Mouse (Mus musculus) fibroblast of lung, adult 2 months (primary cell): ENCODE results near the gene 1700020D05Rik.

Source experiments
- DNase-seq: peaks from one replicate; pipeline ENCODE4 v3.0.0-alpha.2; 2011; ENCODE audit warnings: low read depth

The 1700020D05Rik gene

GRCm38 (mm10) chr19:5503687-5504086 lies at the start of gene 1700020D05Rik:
Gene 1700020D05Rik (minus strand): TSS chr19:5503787.
- DNase-seq = no peak

DNA sequence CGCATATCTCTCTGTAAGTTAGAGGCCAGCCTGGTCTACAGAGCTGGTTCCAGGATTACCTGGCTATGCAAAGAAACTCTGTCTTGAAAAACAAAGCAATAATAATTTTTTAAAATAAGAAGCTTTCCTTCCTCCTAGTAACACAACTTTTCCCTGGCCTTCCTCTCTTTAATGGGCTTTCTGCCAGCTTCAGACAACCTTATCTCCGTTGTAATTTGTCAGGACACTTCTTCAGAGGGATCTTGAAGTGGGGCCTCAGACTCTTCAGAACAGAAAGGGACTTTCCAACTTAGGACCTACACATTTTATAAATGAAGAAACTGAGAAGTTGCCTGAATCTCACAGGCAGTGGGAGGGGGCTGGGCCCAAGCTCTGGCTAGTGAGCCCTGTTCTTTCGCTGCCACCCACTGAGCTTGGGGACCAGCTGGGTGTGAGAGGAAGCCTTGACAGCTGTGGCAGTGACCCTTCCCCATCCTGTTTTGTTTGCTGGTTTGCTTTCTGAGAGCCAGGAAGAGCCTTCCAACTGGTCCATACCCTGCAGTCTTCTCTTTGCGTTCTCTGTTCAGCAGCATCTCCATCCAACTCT lies 44.0 kb upstream of the 1700020D05Rik start:
- DNase-seq = no peak

DNA sequence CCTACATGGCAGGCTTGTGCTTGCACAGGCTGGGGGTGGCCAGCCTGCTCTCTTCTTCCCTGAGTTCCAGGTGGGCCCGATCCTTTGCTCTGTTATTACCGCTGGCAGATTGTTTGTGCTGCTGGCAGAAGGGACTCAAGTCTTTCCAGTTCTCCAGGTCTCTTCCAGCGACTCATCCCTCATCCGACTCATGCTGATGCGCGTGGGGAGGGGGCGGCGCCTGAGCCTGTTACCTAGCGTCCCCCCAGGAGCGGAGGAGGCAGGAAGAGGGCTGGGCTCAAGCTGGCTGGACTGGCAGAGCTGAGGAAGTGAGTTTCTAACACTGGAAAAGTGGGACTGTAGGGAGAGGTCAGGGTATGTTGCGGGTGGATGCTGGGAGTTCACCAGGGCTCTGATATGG lies 40.4 kb upstream of the 1700020D05Rik start:
- no peak for DNase-seq

- no peak for DNase-seq
Observed at GRCm38 (mm10) chr19:5543362-5543761, 39.8 kb upstream of the 1700020D05Rik start.

DNA sequence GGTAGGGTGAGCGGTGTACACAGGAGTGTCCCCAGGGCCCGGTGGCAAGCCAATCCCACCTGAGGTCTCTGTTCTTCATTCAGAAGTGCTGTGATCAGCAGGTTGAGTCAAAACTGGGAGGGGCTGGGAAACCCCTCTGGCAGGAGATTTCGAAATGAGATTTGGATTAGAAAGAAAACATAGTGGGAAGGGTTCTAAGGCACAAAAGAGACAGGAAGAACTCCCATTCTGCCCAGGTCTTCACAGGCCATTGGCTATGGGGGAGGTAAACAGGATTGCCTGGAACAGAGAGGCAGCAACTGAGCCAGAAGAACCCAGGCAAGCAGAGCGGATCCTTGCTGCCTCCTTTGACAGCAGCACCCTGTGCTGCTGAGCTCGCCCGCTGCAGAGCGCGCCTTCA lies 35.2 kb upstream of the 1700020D05Rik start:
- DNase-seq = no peak

DNA sequence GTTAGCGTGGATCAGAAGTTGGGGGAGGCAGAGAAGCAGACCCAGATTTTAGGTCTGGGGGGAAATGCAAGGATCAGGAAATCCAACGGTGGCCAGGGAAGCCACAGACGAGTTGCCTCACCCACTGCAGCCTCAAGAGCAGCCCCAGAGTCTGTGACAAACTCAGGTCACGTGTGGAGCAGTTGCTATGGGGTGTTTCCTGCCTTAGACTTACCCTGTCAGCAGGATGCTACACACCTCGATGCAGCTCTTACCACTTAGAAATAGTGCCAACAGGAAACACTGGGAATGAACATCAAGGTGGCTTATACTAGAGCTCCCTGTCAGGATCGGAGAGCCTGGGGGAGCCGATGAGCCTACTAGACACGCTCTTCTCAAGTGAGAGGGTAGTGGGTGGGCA lies 28.9 kb upstream of the 1700020D05Rik start:
- no peak for DNase-seq

DNA sequence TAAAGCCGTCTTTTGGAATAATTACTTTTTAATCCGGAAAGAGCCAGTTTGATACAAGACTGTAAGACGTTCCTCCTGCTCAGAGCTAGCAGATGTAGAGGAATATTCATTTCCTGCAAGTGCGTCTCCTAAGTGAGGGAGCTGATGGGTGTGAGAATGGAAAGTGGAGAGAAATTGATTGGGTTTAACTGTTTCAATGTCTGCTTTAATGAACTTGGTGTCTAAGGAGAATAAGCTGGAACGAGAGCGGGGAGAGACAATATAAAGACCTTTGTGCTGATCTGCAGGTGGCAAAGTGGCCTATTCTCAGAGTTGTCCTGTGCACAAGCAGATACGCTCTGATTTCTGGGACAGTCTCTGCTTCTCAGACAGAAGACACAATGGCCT lies 26.5 kb upstream of the 1700020D05Rik start:
- DNase-seq = no peak

GRCm38 (mm10) chr19:5529325-5530137 lies 25.9 kb upstream of the 1700020D05Rik start:
- peak; percentile 89 for DNase-seq

DNA sequence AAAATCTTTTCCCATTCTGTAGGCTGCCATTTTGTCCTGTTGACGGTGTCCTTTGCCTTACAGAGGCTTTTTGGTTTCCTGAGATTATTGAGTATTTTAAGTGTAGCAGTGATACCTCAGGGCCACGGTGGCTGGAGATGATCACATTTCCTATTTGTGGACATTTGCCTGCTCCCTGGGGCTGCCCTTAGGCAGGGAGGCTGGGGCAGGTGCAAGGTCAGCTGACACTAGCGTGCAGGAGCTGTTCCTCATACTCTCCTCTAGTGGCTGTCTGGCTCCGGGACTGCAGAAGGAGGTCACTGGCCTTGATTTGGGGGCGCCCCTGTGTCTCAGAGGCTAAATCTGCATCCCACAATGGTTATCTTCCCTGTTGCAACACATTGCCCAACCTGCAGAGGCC lies 21.6 kb upstream of the 1700020D05Rik start:
- no peak for DNase-seq

DNA sequence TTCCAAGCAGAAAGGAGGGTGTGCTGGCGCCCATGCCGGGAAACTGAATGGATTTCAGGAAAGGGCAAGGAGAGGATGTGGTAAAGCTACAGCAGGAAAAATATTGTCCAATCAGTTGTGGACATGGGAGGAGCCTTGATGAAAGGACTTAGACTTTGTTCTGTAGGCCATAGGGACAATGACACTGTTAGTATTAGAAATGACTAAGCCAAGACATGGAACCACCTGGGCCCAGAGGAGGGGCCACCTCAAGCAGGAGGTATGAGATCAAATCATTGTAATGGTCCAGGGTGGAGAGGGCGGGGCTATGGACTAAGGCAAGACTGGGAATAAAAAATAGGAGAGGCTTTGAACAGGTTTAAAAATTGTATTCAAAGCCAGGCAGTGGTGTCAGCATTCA lies 15.1 kb upstream of the 1700020D05Rik start:
- DNase-seq = no peak

DNA sequence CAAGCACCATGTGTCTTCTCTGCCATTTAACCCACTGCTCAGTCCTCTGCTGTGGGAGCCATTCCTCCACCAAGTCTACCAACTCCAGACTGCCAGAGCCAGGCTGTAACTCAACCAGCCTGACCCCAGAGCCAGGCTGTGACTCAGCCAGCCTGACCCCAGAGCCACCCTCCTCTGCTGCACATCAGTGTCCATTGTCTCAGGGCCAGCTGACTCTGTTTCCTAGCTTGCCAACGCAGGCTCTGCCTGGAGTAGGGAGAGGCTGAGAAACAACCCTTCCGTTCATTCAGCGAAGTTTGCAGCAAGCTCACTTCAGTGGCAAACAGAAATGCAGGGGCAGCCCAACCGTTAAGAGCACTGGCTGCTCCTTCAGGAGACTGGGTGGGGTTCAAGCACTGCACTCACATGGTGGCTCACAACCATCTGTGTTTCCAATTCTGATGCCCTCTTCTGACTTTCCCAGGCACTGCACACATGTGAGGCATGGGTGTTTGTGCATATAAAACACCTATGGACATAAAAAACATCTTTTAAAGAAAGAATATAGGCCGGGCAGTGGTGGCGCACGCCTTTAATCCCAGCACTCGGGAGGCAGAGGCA lies 13.4 kb upstream of the 1700020D05Rik start:
- peak; percentile 82 for DNase-seq

DNA sequence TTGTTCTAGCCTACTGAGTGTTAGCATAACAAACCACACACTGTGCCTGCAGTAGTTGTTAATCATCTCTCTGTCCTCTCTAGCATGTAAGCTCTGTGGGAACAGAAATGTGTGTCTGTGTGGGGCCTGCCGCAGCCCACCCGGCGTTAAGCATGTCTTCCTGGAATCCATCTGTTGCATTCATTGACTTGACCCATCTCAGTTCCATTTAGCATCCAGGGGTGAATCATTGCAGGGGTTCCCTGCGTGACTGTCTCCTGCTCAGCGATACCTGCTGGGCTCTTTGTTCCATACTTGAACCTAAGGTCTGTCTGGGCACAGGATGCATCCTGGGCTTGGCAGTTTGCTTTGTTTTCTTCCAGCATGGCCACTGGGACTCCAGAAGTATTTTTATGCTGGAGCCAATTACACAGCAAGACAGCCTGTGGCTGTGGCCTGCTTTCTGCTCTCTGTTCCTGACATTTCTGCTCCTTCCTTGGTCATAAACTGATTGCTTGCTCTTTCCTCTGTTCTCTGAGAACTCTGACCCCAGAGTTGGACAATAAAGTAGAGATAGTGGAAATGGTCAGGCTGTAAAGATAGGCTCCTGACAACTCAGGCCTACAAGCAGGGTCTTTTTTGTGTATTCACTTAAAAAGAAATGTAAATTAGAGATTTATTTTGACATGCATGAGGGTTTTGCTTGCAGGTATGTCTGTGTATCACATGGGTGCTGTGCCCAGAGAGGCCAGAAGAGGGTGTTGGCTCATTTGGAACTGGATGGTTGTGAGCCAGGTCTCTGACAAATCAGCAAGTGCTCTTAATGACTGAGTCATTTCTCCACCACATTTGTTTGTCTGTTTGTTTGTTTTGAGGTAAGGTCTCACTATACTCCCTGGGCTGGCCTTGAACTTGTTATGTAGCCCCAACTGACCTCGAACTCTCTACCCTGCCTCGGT lies 12.5 kb upstream of the 1700020D05Rik start:
- DNase-seq = no peak

DNA sequence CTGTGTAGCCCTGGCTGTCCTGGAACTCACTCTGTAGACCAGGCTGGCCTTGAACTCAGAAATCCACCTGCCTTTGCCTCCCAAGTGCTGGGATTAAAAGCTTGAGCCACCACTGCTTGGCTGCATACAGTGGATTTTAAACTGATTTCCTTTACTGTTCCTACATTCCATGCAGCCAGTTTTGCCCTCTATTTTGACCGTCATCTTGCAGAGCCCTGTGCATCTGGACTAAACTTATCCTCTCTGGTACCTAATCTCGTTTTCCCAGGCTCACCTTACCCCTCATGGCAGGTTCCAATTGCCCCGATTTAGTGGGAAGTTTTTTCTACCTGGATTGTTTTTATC lies 9.4 kb upstream of the 1700020D05Rik start:
- DNase-seq = no peak

GRCm38 (mm10) chr19:5512091-5513004 lies 8.8 kb upstream of the 1700020D05Rik start:
- no peak for DNase-seq

- no peak for DNase-seq
Observed at GRCm38 (mm10) chr19:5511074-5511632, 7.6 kb upstream of the 1700020D05Rik start.

DNA sequence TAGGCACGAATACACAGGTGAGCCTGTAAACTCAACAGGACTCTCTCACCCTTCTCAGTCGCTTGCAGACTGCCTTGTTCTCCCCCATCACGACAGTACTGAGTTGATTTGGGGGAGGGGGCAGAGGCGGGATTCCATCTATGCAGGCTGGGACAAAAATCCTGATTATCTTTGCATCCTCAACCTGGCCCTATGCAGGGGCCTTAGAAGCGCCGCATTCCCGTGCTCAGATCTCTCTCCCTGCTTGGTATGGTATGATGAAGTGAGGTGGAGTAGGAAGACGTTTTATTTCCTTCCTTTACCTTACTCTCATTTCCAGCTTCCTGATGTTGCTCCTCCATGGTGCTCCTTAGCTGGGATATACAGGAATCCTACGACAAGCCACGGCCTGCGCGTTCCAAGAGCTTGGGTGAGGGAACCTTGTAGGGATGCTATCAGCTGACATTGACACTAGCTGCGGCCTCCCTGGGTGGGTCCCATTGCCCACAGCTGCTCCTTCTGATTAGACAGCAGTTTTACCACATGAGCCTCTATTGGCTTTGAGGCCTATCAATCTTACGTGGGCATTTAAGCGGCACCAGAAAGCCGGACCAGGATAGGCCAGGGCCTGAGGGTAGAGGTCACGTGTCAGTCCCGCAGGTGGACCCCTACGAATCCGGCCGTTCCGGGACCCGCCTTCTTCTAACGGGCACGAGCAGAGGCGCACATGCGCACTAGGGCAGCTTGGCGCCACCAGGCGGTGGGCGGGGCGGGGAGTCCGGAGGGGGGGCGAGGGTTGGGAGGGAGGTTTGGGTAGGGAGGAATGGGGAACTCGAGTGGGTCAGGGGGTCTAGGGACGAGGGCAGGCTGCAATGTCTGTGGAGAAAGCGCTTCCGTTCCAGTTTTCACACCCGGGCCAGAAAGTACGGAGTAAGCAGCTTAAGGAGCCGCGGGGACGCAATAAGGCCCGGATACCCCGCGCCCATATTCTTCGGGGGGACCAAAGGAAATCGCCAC lies 6.7 kb upstream of the 1700020D05Rik start, which contains the start of gene Snx32:
TSS of gene Snx32 (minus strand) at position 508 of the 996 bp plus-strand sequence.
- DNase-seq = peak; percentile 99

GRCm38 (mm10) chr19:5500330-5500875 lies 3.2 kb downstream of the 1700020D05Rik start:
- DNase-seq = no peak

GRCm38 (mm10) chr19:5496052-5496370 lies 7.6 kb downstream of the 1700020D05Rik start:
- no peak for DNase-seq

- DNase-seq = no peak
Observed at GRCm38 (mm10) chr19:5495353-5496051, 8.1 kb downstream of the 1700020D05Rik start.
